Mouse (Mus musculus) heart, adult 9 months (tissue): Measurements from ENCODE around the gene Appbp2.

Experiments
- DNase-seq, 2 experiments: peaks; one replicate each; pipeline ENCODE4 v3.0.0; 2022; ENCODE audit warnings: low spot score in 2 of 2

The Appbp2 gene

GRCm38 (mm10) chr11:85223248-85223647 is 11.7 kb downstream of the Appbp2 start:
- DNase-seq: no peak

- DNase-seq: no peak
Measured at GRCm38 (mm10) chr11:85222561-85222960, 12.4 kb downstream of the Appbp2 start.

DNA sequence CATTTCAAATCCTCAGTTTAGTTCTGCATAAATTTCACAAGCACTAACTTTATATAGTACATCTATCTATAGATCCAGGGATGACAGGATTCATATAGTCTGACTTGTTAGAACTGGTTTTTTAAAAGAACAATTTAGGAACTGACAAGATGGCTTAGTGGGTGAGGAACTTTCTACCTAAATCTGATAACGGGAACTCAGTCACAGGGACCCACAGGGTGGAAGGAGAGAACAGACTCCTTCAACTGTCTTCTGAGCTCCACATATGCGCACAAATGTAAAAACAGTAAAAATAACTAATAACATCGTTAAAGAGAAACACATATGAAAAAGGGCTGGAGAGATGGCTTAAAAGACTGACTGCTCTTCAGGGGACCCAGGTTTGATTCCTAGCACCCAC is 15.9 kb downstream of the Appbp2 start:
- no peak for DNase-seq

GRCm38 (mm10) chr11:85214679-85215078 is 20.3 kb downstream of the Appbp2 start:
- DNase-seq: no peak

GRCm38 (mm10) chr11:85213215-85213614 is 21.7 kb downstream of the Appbp2 start:
- DNase-seq: no peak

DNA sequence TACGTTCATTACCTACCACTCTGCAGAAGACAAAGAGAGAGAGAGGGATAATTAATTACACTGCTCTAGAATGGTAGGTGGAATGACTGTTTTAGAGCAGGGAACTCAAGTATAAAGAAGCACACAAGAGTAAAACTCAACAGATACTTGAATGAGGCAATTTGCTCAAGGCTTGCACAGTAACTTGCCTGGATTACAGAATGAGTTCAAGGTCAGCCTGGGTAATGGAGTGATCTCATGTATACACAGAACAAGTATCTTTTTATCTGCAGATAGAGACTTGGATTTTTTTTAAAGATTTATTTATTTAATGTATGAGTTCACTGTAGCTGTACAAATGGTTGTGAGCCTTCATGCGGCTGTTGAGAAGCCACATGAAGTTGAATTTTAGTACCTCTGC is 23.8 kb downstream of the Appbp2 start:
- no peak for DNase-seq

DNA sequence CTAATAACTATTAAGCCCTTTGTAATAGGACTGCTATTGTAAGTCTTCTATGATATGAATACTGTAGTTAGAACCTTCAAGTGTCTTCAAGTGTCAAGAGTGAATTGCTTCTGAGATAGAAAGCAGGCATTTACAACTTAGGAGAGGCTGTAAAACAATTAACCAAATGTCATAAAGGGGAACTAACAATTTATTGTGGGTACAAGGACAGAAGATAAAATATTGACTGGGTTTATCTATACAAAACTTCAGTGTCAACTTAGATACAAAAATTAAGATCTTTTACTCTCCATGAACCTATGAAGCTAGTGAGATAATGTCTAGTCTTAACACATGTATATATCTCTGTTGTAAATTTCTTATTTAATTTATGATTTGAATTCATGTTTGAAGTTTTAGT is 28.7 kb downstream of the Appbp2 start:
- DNase-seq: no peak

DNA sequence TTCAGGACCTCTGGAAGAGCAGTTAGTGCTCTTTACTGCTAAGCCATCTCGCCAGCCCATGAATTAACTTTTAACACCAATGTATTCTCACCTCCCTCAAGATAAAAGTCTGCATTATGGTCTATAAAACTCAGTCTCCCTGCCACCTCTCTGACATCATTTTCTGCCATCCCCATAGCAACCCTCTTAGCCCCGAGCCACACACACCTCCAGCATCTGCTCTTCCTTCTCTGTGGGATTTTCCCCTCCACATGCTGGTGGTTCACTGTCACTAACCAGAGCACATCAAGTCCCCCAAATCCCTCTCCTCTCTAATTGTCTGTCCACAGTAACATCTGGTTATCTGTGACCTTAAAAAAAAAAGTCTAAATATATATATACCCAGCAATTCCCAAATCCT is 36.0 kb downstream of the Appbp2 start:
- DNase-seq: no peak

DNA sequence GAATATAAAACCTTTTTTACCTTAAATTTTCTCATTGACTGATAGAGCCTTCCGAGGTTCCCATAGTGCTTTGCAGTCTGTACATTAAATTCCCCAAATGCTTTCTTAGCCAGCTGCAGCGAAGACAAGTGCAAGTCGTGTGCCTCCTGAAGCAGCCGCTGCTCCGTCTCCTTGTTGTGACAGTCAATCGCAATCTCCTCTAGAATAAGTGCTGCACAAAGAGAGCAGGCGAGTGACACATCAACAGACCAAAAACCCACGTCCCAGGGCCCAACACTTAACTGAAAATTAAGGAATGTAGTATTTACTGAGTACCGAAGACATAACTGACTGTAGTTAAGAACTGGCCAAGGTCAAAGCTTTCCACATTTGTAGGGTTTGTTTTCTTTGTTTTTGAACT is 38.9 kb downstream of the Appbp2 start:
- no peak for DNase-seq

GRCm38 (mm10) chr11:85194206-85194605 is 40.7 kb downstream of the Appbp2 start:
- no peak for DNase-seq

- DNase-seq: no peak
Measured at GRCm38 (mm10) chr11:85190741-85191140, 44.2 kb downstream of the Appbp2 start.

- DNase-seq: no peak
Measured at GRCm38 (mm10) chr11:85189110-85189509, 45.8 kb downstream of the Appbp2 start.

- DNase-seq: no peak
Measured at GRCm38 (mm10) chr11:85184839-85185238, 50.1 kb downstream of the Appbp2 start.

DNA sequence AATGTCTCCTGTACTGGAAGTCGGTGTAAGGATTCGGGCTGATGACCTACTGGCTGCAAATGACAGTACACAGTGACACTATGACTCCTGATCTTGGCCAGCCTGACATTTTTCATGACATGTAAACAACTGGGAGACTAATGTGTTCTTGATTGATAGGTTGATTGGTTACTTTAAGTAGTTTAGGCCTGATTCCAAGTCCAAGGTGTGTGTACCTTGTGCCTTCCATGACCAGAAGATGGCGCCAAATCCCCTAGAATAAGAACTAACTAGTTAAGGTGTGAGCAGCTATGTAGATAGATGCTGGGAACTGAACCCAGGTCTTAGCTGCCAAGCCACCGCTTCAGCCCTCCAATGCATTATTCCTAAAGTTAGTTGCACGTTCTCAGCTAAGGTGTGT is 50.8 kb downstream of the Appbp2 start:
- DNase-seq: peak in 1 of 2 experiments; percentile 23

DNA sequence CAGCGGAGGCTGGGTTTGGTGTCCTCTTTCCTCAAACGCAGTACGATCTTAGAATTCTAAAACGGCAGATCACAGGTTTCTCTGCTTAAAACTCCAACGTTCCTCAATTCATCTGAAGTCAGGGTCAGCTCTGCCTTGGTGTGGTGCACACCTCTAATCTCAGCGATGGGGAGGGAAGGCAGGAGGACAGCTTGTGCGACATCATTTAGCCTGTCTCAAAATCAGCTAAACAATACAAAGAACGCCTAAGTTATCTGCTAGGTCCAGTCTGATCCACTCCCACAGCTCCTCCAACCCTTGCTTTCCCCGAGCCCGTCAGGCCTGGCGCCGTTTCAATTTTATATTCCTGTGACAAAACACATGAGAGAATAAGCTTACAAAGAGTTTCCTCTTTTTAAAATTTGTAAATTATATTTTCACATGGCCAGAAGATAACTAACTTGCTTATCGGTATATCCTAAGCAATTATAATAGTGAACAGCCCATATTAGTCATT is 51.6 kb downstream of the Appbp2 start:
- no peak for DNase-seq

DNA sequence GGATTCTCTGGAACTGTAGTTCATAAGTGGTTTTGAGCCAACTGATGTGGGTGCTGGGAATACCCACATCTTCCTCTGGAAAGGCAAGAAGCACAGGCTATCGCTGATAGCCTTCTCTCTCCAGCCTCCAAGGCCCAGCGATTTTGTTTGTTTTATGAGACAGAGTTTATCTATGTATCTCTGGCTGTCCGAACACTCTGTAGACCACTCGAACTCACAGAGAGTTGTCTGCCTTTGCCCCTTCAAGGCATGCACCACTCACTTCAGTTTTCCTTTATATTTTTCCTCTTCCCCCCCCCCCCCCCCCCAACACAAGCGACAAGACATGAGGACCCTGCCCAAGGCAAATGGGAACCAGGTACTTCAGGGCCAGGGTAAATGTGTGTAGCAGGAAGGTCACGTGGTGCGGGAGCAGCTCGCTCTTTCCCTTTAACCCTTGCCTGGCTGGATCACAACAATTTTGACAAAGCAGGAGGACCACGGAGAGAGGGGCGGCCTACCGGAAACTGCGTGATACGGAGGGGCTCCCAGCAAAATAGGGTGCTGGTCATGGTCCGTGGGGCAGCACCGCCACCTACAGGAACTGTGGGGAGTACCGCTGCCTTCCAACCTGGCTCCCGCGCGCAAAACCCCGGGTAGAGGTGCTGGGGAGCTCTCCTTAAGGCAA is 52.2 kb downstream of the Appbp2 start:
- DNase-seq: peak; percentile 24 to 48

- no peak for DNase-seq
Measured at GRCm38 (mm10) chr11:85178413-85178812, 56.5 kb downstream of the Appbp2 start.

GRCm38 (mm10) chr11:85177761-85178160 is 57.2 kb downstream of the Appbp2 start:
- DNase-seq: no peak

DNA sequence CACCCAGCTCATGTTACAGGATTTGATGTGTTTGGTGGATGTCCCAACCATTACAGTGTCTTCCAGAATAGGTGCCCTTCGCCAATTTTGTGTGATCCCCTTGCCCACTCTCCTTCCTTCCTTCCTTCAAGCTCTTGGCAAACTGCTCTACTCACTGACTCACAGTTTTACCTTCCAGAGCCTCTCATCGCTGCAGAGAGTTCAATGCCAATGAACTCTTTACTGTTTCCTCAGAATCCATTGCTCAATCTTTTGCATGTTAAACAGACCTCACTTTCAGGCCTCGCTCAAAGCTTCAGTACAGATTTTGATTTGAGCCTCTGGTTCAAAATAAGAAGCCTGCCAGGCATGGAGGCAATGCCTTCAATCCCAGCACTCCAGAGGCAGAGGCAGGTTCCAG is 59.0 kb downstream of the Appbp2 start:
- DNase-seq: no peak

DNA sequence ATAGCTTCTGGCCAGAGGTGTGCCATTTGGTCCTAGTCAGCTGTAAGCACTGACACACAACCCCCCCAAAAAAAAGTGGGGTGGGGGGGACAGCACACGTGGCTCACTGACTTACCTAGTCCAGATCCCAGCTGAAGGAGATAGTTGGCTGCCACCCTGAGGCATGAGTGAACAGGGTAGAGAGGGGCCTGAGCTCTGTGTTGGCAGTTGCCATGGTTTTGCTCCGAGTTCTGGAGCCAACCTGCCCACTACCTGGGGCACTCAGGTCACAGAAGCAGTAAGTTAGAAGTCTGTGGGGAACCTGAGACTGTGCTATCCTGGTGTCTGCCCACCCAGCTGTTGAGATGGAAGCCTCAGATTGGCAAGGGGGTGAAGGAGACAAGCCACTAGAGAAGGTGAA is 64.1 kb downstream of the Appbp2 start:
- no peak for DNase-seq

DNA sequence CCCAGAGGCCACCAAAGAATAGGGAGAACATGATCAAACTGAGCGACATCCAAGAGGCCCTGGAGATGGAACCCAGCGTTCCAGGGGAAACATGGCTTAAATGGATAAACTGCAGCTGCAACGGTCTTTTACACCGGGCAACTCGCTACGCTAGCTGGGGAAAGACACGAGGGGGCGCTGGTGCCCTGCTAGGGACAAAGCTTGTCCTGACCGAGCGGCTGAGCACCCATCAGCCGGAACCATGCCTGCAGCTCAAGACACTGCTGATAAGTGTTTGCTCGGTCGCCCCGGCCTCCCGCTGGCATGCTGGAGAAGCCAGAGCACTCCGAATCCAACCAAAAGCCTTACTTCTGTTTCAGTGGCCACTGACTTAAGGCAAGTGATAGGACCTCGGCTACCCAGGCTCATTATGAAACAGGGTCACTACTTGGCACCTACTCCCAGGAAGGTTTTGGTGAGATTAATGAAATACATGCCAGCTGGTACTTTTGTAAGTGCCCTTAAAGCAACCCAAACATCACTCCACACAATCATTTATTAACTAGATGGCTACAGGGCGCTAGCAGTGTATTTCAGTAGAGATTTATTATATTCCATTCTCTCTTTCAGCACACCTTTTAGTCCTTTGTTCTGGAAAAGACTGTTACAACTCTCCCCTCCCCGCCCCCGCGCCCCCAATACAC is 64.7 kb downstream of the Appbp2 start, which contains the start of gene 1700125H20Rik:
Gene 1700125H20Rik, plus strand, starts transcription at position 347 of the 683 bp plus-strand sequence.
- DNase-seq: peak; percentile 55 to 66

- no peak for DNase-seq
Measured at GRCm38 (mm10) chr11:85167503-85167902, 67.4 kb downstream of the Appbp2 start.

DNA sequence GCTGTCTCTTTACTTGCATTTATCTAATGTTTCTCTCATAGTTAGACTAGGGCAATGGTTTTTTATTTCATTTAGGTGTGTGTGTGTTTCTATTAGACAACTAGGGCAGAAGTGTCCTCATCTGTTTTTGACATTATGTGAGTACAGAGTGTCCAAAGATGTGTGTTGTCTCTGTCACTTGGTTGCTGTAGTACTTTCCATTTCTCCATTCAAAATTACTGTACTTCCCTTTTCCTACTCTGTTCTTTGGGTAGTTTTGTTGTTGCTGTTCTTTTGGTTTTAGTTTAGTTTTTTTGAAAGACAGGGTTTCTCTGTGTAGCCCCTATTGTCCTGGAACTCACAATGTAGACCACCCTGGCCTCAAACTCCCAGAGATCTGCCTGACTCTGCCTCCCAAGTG is 70.6 kb downstream of the Appbp2 start:
- no peak for DNase-seq
